In the genomic region with DNA sequence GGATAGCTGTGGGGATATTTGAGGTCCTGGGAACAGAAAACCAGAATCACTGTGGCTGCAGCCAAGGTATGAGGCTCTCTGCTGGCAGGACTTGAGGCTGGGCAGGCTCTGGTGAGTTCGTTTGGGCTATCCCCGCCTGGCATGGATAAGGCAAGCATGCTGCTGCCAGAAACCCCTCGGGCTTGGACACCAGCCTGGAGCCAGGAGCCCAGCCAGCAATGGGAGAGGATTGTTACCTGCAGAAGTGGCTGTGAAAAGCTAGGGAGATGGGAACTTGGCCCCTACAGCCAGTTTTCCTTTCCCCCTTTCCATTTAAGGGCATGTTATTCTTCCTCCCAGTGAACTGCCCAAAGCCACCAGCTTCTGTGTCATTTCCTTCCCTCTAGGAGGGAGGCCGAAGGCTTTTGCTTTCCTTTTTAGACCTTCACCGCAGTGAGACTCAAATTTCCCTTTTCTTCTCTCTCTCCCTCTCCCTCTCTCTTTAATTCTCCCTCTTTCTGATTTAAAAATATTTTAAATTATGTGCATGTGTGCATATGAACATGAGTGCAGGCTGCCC, we compare ENCODE assay signal across 8 mouse cellular contexts. TPM values are rescaled to one million over a fixed set of nuclear protein-coding genes. Genes with fewer than 3 reads are reported as not detected.
DNase-seq lines count a peak whose midpoint lies in the region; ATAC-seq and TF ChIP-seq lines count a peak whose summit lies in the region.

No protein-coding gene starts in this region.

- no peak for TF ChIP-seq POLR2A in thymus, adult 2 months (IDR thresholded peaks at IDR 0.05; ENCODE audit: control insufficient read depth, extremely low read depth, insufficient read depth, low read length, poor library complexity)

- TF ChIP-seq CTCF in thymus, adult 2 months (IDR thresholded peaks at IDR 0.05; ENCODE audit: borderline replicate concordance, control insufficient read depth, extremely low read depth, insufficient read depth, low read length, poor library complexity) = no peak

- H3K4me3 ChIP-seq in hindbrain, embryonic 14.5 days (replicated peaks; ENCODE audit: low read length) = no peak overlapping the region
- no peak overlapping the region for H3K4me3 ChIP-seq in hindbrain, embryonic 12.5 days
- H3K4me3 ChIP-seq in thymus, adult 2 months (ENCODE audit: control insufficient read depth, insufficient read depth, low read length) = no peak overlapping the region

- no peak overlapping the region for H3K4me2 ChIP-seq in hindbrain, embryonic 14.5 days (replicated peaks)
- H3K4me2 ChIP-seq in hindbrain, embryonic 12.5 days (replicated peaks) = no peak overlapping the region

- H3K9me3 ChIP-seq in hindbrain, embryonic 14.5 days (ENCODE audit: control insufficient read depth, low read length) = no peaks in the 10 kb centered on the region
- H3K9me3 ChIP-seq in hindbrain, embryonic 12.5 days (replicated peaks) = no peaks in the 10 kb centered on the region

- no peak for ATAC-seq in hindbrain, embryonic 14.5 days (ENCODE audit: low FRiP score)
- ATAC-seq in hindbrain, embryonic 12.5 days (ENCODE audit: low FRiP score) = no peak
- no peak for ATAC-seq in inflammation-experienced regulatory T-cells, adult 6 months

- no peak overlapping the region for H3K9ac ChIP-seq in hindbrain, embryonic 14.5 days
- H3K9ac ChIP-seq in hindbrain, embryonic 12.5 days = no peak overlapping the region

- DNase-seq in hindbrain, embryonic 14.5 days (ENCODE audit: low spot score) = peak; percentile 36
- DNase-seq in 416B (ENCODE audit: low read depth) = peak; percentile 83
- peak; percentile 84 to 86 for DNase-seq in cerebellum, postnatal 25 days
- DNase-seq in kidney, postnatal 14 days = peak; percentile 51
- DNase-seq in thymus, adult 2 months = no peak
- no peak for DNase-seq in urinary bladder, postnatal 4 days (ENCODE audit: low spot score in 2 of 2)

- no peaks in the 10 kb centered on the region for H3K36me3 ChIP-seq in hindbrain, embryonic 14.5 days (replicated peaks; ENCODE audit: control insufficient read depth, insufficient read depth)
- H3K36me3 ChIP-seq in hindbrain, embryonic 12.5 days = no peaks in the 10 kb centered on the region
- no peaks in the 10 kb centered on the region for H3K36me3 ChIP-seq in thymus, adult 2 months (ENCODE audit: control insufficient read depth, insufficient read depth, low read length)

- no peaks in the 10 kb centered on the region for H3K4me1 ChIP-seq in hindbrain, embryonic 14.5 days (replicated peaks; ENCODE audit: control insufficient read depth, insufficient read depth, low read length)
- no peaks in the 10 kb centered on the region for H3K4me1 ChIP-seq in hindbrain, embryonic 12.5 days
- H3K4me1 ChIP-seq in thymus, adult 2 months (replicated peaks; ENCODE audit: control insufficient read depth, insufficient read depth, low read length) = no peaks in the 10 kb centered on the region; the same call in 1 of the 2 replicates

- H3K27me3 ChIP-seq in hindbrain, embryonic 14.5 days (ENCODE audit: control insufficient read depth, insufficient read depth, low read length) = no peaks in the 10 kb centered on the region
- no peaks in the 10 kb centered on the region for H3K27me3 ChIP-seq in hindbrain, embryonic 12.5 days
- H3K27me3 ChIP-seq in thymus, adult 2 months (ENCODE audit: control insufficient read depth, insufficient read depth, low read length) = no peaks in the 10 kb centered on the region

- WGBS in hindbrain, embryonic 14.5 days = 66% methylated on average over 5 of the region's 5 CpGs
- WGBS in hindbrain, embryonic 12.5 days = 68% methylated on average over 5 of the region's 5 CpGs
- WGBS in thymus, adult 2 months = 21% methylated on average over 5 of the region's 5 CpGs

- no peak overlapping the region for H3K27ac ChIP-seq in hindbrain, embryonic 14.5 days
- no peak overlapping the region for H3K27ac ChIP-seq in hindbrain, embryonic 12.5 days
- H3K27ac ChIP-seq in thymus, adult 2 months (ENCODE audit: control insufficient read depth, insufficient read depth, low read length) = no peak overlapping the region

RNA-seq across cellular contexts. Expression of gene Pllp, which starts 15.2 kb away (rescaled TPM):
- polyA plus RNA-seq in hindbrain, embryonic 14.5 days (2014; fragmentation: Nextera tagmentation; extraction: Ambion mirVana) = 2.0 and 2.2 TPM in 2 replicates
- 0.25 and 0.41 TPM in 2 replicates for polyA plus RNA-seq in hindbrain, embryonic 12.5 days (2016; fragmentation: Nextera tagmentation; extraction: Ambion mirVana)
- 1.2 and 2.2 TPM in 2 replicates for polyA plus RNA-seq in thymus, adult 2 months (2012; rRNA removed)
- polyA plus RNA-seq in inflammation-experienced regulatory T-cells, adult 6 months (2017; shearing (Covaris generic)) = 1 to 10 TPM in 1 of 3 experiments, not detected in 2; 1.0 TPM

RNA-seq across cellular contexts. Expression of gene Ccl22, which starts 34.2 kb away (rescaled TPM):
- not detected in 2 replicates for polyA plus RNA-seq in hindbrain, embryonic 14.5 days (2014; fragmentation: Nextera tagmentation; extraction: Ambion mirVana)
- not detected in 2 replicates for polyA plus RNA-seq in hindbrain, embryonic 12.5 days (2016; fragmentation: Nextera tagmentation; extraction: Ambion mirVana)
- polyA plus RNA-seq in thymus, adult 2 months (2012; rRNA removed) = 109 and 122 TPM in 2 replicates
- polyA plus RNA-seq in inflammation-experienced regulatory T-cells, adult 6 months (2017; shearing (Covaris generic)) = not detected

RNA-seq across cellular contexts. Expression of gene Arl2bp, which starts 44.8 kb away (rescaled TPM):
- polyA plus RNA-seq in hindbrain, embryonic 14.5 days (2014; fragmentation: Nextera tagmentation; extraction: Ambion mirVana) = 88.2 and 96.3 TPM in 2 replicates
- polyA plus RNA-seq in hindbrain, embryonic 12.5 days (2016; fragmentation: Nextera tagmentation; extraction: Ambion mirVana) = 205 and 223 TPM in 2 replicates
- polyA plus RNA-seq in thymus, adult 2 months (2012; rRNA removed) = 76.7 and 78.9 TPM in 2 replicates
- 10 to 100 TPM; 24.0 to 32.2 (median 29.5) TPM for polyA plus RNA-seq in inflammation-experienced regulatory T-cells, adult 6 months (2017; shearing (Covaris generic))

Comparison
In these comparisons a context has a peak if more than half of its experiments do, and no peak if none do; other contexts are left out.
1. DNase-seq: peak in hindbrain, embryonic 14.5 days (single experiment), 416B (single experiment), cerebellum, postnatal 25 days (2 of 2) and kidney, postnatal 14 days (single experiment); none in thymus, adult 2 months (single experiment) and urinary bladder, postnatal 4 days (0 of 2).
2. RNA of gene Ccl22, which starts 34.2 kb away (polyA plus RNA-seq): 109 to 122 TPM in thymus, adult 2 months; not detected in inflammation-experienced regulatory T-cells, adult 6 months, not detected in hindbrain, embryonic 14.5 days and not detected in hindbrain, embryonic 12.5 days; every median in the first group is over 100 times any median in the second.